Mouse (Mus musculus) liver, embryonic 14.5 days (tissue): ENCODE measurements around the gene Acta2.

Experiments
- CTCF ChIP-seq: IDR thresholded peaks from 2 replicates; pipeline ENCODE4 v1.5.1; 2016; ENCODE audit warnings: antibody characterized with exemption, low read depth, control low read depth
- EP300 ChIP-seq: IDR thresholded peaks from 2 replicates; pipeline ENCODE4 v1.6.1; 2016; ENCODE audit warnings: antibody characterized with exemption, low read depth

DNA sequence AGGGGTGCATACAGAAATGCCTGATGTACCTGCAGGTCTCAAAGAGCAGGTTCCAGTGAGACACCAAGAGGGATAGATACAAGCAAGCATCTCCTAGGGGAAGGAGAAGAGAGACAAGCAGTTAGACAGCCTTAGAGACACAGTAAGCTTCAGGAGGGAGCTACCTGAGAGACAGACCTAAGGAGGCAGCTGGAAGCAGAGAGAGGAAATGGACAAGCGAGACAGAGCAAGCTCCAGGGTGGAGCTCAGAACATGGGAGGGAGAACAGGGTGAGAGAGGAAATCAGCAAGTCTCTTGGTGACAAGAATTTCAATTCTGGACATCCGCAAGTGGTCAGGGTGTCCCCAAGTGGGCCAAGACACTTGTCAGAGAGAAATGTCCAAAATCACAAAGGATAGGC is 37.3 kb upstream of the Acta2 start:
- no peak for TF ChIP-seq CTCF
- TF ChIP-seq EP300, result no peak
